ENCODE assay signal across 14 mouse cellular contexts in genomic region chr7:49087154-49087553, GRCm38 (mm10).
A peak's percentile ranks its signal among the peaks of the same experiment; 100 is the strongest.
DNase-seq lines count a peak whose midpoint lies in the region; ATAC-seq lines count a peak whose summit lies in the region.
"Had no signal": no experiment of that assay in that cellular context is flagged by ENCODE, and none has a peak within 500 bp of the region (broad histone marks: within the 10 kb centered on the region; RNA-seq: fewer than 3 reads in every experiment).

No protein-coding gene starts in this region.

- 57% methylated on average over 5 of the region's 5 CpGs for whole genome bisulfite sequencing in heart, embryonic 12.5 days

- peak overlapping the region; percentile 94 for H3K27ac ChIP-seq in heart, embryonic 12.5 days (ENCODE audit: poor library complexity, severe bottlenecking)
- H3K27ac ChIP-seq: liver, embryonic 12.5 days; midbrain, embryonic 12.5 days; stomach, embryonic 15.5 days had no signal

- H3K4me2 ChIP-seq in heart, embryonic 12.5 days: no peak overlapping the region
- H3K4me2 ChIP-seq: liver, embryonic 12.5 days; midbrain, embryonic 12.5 days; stomach, embryonic 15.5 days had no signal

- H3K36me3 ChIP-seq in heart, embryonic 12.5 days: no peaks in the 10 kb centered on the region
- H3K36me3 ChIP-seq: liver, embryonic 12.5 days; midbrain, embryonic 12.5 days; stomach, embryonic 15.5 days had no signal

- H3K27me3 ChIP-seq in heart, embryonic 12.5 days (replicated peaks): 0 out of 2 replicates have a peak, but pooled peaks cover 8% of the 10 kb centered on the region
- H3K27me3 ChIP-seq: stomach, embryonic 15.5 days had no signal

- H3K4me3 ChIP-seq in heart, embryonic 12.5 days: no peak overlapping the region
- H3K4me3 ChIP-seq: liver, embryonic 12.5 days; midbrain, embryonic 12.5 days; stomach, embryonic 15.5 days had no signal

- H3K9me3 ChIP-seq in heart, embryonic 12.5 days (replicated peaks): no peaks in the 10 kb centered on the region
- H3K9me3 ChIP-seq: liver, embryonic 12.5 days; midbrain, embryonic 12.5 days; stomach, embryonic 15.5 days had no signal

- H3K9ac ChIP-seq in heart, embryonic 12.5 days: no peak overlapping the region
- H3K9ac ChIP-seq: liver, embryonic 12.5 days; midbrain, embryonic 12.5 days; stomach, embryonic 15.5 days had no signal

- DNase-seq in heart, adult 11 months: no peak
- DNase-seq in lung, postnatal 10 days: peak; percentile 21
- DNase-seq in lung, postnatal 14 days: no peak
- peak; percentile 88 to 91 for DNase-seq in cerebellum, postnatal 10 days
- no peak for DNase-seq in kidney, adult 8-10 months
- no peak for DNase-seq in layer of hippocampus, postnatal 36 days
- DNase-seq: lung, postnatal 36 days; thymus, postnatal 36 days had no signal

- ATAC-seq in heart, embryonic 12.5 days (ENCODE audit: insufficient number of reproducible peaks, low FRiP score): no peak
- ATAC-seq: CD4-positive, CD25-positive, alpha-beta regulatory T cell, adult 4 months; intestine, postnatal 0 days; liver, embryonic 12.5 days had no signal

- peaks cover 71% of the 10 kb centered on the region for H3K4me1 ChIP-seq in heart, embryonic 12.5 days (replicated peaks)
- H3K4me1 ChIP-seq: liver, embryonic 12.5 days; stomach, embryonic 15.5 days had no signal

Comparison
In these comparisons a context has a peak if more than half of its experiments do, and no peak if none do; other contexts are left out.
1. DNase-seq: peak in lung, postnatal 10 days (single experiment) and cerebellum, postnatal 10 days (2 of 2); none in heart, adult 11 months (single experiment), lung, postnatal 14 days (single experiment), kidney, adult 8-10 months (0 of 2) and layer of hippocampus, postnatal 36 days (0 of 2).